Mouse (Mus musculus): ENCODE measurements around the gene Traf1.

Gene Traf1

DNA sequence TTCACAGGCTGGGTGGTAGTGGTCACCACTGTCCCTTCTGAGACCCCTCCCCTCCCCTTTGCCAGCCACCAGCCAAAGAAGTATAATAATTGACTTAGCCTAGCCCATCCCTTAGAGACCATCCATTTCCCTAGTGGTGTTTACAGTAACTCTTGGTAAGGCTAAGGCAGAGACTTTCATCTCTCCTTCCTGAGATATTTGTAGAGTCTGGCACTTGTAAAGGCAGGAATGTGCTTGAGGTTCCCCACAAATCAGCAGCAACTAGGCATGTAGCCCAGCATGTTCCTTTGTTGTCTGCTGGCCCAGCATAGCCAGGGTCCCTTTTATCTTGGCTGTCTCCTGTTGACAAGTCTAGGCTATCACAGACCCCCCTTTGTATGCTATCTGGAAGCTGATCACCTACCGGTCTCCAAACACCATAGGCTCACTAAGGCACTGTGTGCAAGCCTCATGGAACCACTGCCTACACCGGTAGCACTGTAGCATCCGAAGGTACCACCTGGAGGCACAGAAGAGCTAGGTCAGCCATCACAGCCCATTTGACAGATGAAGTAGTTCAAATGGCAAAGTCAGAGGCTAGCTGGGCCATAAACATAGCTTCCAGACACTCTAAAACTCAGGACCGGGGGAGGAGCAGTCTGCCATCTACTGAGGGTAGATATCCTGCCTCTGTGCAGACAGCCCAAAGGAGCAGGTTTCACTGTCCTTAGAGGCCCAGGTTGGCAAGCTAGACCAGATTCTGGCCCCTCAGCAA, 57.7 kb downstream of the Traf1 start:
- no peak for DNase-seq (ENCODE audit: low read depth in 1 of 2, low spot score in 2 of 2)

DNA sequence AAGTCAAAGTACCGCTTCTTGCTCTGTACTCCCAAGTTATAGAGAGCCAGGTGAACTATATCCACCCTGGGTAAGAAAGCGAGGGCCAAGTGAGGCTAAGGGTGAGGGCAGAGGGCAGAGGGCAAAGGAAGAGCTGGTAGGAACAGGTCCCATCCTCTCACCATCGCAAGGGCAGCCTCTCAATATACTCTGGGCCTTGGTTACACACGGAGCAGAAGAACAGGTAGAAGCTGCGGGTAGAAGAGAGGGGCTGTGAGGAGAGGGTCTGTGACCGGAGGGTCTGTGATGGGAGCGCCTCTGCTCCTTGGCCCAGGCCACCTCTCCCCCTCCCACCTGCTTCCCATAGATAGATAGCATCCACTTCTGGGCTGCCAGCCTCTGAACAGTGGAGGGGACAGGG, 58.4 kb downstream of the Traf1 start:
- DNase-seq (ENCODE audit: low read depth in 1 of 2, low spot score in 2 of 2) = no peak

GRCm38 (mm10) chr2:34902731-34903130, 58.8 kb downstream of the Traf1 start:
- DNase-seq (ENCODE audit: low read depth in 1 of 2, low spot score in 2 of 2) = no peak

- no peak for DNase-seq (ENCODE audit: low read depth in 1 of 2, low spot score in 2 of 2)
Measured at GRCm38 (mm10) chr2:34901726-34902125, 59.8 kb downstream of the Traf1 start.

DNA sequence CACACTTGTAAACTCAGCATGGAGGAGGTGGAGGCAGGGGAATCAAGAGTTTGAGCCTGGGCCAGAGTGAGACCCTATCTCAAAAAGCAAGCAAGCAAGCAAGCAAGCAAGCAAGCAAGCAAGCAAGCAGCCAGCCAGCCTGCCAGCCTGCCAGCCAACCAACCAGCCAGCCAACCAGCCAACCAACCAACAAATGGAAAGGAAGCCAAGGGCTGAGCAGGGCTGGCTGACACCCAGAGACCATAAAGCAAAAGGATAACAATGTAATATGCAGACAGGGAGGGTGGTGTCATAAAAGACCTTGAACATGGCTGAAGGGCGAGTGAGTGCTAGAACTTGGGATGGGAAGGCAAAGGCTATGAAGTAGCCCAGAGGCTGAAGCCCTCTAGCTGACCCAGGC, 61.2 kb downstream of the Traf1 start:
- no peak for DNase-seq (ENCODE audit: low read depth in 1 of 2, low spot score in 2 of 2)

DNA sequence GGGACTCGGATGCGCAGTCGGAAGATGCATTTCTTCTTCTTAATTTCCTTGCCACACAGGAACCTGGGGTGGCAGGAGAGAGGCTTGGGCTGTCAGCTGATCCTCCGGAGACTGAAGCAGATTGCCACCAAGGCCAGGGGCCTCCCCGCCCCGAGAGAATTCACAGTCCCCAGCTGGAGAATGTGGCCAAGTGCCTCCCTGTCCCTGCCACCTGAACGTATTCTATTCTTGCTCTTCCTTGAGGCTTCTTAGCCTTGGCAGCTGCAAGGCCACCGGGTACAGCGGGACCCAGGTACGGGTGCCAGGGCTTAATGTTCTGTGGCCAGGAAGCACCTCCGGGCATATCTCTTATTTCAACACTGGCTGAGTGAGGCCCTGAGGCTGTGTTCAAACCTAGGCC, 61.9 kb downstream of the Traf1 start:
- DNase-seq (ENCODE audit: low read depth in 1 of 2, low spot score in 2 of 2) = no peak

- DNase-seq (ENCODE audit: low read depth in 1 of 2, low spot score in 2 of 2) = no peak
Measured at GRCm38 (mm10) chr2:34897820-34898219, 63.8 kb downstream of the Traf1 start.

GRCm38 (mm10) chr2:34896821-34897460, 64.6 kb downstream of the Traf1 start:
- DNase-seq (ENCODE audit: low read depth in 1 of 2, low spot score in 2 of 2) = no peak

- no peak for DNase-seq (ENCODE audit: low read depth in 1 of 2, low spot score in 2 of 2)
Measured at GRCm38 (mm10) chr2:34895503-34896113, 66.0 kb downstream of the Traf1 start.

GRCm38 (mm10) chr2:34893950-34894349, 67.6 kb downstream of the Traf1 start:
- no peak for DNase-seq (ENCODE audit: low read depth in 1 of 2, low spot score in 2 of 2)
